Mouse (Mus musculus): ENCODE measurements around the gene Shisa2. TPM values are rescaled to one million over a fixed set of nuclear protein-coding genes. Genes with fewer than 3 reads are reported as not detected.

The Shisa2 gene
- polyA plus RNA-seq (2015; fragmentation: Illumina TruSeq; extraction: RNeasy Lipid Tissue Mini Kit (QIAGEN cat#74804); ENCODE audit: insufficient read depth, low replicate concordance): 8.7 TPM

DNA sequence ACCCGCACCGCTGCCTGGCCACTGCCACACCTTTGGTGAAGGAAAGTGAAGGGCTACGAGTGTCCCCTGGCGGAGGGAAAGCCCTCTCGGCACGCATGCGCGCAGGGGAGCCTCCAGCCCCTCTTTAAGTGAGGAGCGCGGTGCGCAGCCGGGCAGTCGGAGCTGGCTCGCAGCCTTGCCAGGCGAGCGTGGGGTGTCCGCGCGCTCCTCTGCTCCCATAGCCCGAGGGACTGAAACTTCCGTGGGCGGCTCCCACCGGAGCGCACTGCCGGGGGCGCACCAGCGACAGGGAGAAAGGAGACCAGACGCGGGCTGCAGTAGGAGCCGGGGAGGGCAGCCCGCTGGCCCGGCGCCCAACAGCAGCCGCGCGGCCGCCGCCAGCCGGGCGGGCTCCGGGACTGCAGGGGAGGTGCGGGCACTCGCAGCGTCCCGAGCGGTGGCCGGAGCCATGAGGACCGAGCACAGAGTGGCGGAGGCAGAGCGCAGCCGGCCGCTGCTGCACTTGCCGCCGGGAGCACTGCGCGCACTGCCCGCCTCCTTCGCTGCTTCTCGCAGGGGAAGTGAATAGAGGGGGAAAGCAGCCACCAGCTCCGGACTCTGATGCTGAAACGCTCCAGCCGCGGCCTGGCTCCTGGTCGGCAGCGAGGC lies at the start of gene Shisa2:
TSS of gene Shisa2 (plus strand) at position 151 of the 648 bp plus-strand sequence.

DNA sequence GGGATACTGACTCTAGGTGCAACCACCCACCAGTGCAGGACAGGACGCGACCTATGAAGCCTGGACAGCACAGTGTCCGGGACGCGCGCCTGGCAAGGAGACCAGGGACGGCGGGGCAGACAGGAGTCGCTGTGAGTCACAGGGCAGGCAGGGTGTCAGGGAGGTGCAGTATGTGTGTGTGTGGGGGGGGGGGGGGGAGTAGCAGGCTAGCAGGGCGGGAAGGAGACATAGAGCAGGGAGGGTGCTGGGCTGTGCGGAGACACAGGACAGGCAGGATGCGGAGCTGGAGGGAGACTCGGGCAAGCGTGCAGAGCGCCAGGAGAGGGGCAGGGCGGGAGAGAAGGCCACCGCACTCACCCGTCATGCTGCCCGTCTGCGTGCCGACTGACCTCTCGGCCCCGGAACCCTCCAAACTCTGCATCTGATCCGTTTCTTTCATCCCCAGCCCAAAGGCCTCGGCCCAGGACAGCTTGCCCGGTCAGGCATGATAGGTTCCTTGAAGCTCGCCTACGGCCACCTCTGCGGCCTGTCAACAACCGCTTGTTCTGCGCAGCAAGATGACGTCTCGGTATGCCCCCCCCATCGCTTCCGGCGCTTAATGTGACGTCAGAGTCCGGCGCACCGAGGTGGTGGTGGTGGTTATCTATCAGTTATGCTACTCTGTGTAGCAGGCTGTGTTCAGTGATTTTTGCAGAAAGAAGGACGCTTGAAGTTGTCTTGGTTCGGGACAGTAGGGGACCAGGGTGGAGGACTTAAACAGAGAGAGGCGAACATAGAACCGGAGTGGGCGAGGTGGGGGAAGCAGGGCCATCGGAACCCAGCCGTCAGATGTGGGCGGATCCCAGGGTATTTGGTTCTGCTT lies 27.5 kb upstream of the Shisa2 start, which contains the start of gene Cdadc1:
TSS of gene Cdadc1 (minus strand) at position 562 of the 862 bp plus-strand sequence.

Other genes with a start within 250 kb of the Shisa2 start
- 14.0 TPM for gene Phf11c, start 229.9 kb upstream of the Shisa2 start, polyA plus RNA-seq (2015; fragmentation: Illumina TruSeq; extraction: RNeasy Lipid Tissue Mini Kit (QIAGEN cat#74804); ENCODE audit: insufficient read depth, low replicate concordance)
- 38.1 TPM for gene Setdb2, start 184.4 kb upstream of the Shisa2 start, polyA plus RNA-seq (2015; fragmentation: Illumina TruSeq; extraction: RNeasy Lipid Tissue Mini Kit (QIAGEN cat#74804); ENCODE audit: insufficient read depth, low replicate concordance)
- 50.9 TPM for gene Cab39l, start 184.3 kb upstream of the Shisa2 start, polyA plus RNA-seq (2015; fragmentation: Illumina TruSeq; extraction: RNeasy Lipid Tissue Mini Kit (QIAGEN cat#74804); ENCODE audit: insufficient read depth, low replicate concordance)
- 34.8 TPM for gene Cdadc1, start 27.3 kb upstream of the Shisa2 start, polyA plus RNA-seq (2015; fragmentation: Illumina TruSeq; extraction: RNeasy Lipid Tissue Mini Kit (QIAGEN cat#74804); ENCODE audit: insufficient read depth, low replicate concordance)